Mouse (Mus musculus): ENCODE data around the gene Defb20. TPM values are rescaled to one million over a fixed set of nuclear protein-coding genes. Genes with fewer than 3 reads are reported as not detected.

Gene Defb20
- polyA plus RNA-seq (2012; rRNA removed; ENCODE audit: low replicate concordance) = 1.2 and 3.0 TPM in 2 replicates

DNA sequence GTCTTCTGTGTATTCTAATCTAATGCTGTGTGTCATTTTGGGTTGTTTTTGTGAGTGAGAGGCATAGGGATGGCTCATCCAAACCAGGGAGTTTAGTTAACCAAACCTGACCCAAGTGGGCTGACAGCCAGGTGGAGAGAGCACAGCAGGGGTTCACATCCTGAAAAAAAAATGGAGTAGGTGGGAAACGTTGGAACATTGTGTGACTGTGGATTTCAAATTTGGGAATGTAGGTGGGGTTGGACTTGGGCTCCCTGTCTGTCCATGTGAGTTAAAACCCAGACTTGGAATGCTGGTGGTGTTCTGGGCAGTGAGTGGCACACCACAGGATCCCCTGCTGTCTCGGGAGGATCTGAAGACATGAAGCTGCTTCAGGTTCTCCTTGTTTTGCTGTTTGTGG is at the start of gene Defb20:
Defb20 (plus strand) TSS at position 301 of the 400 bp plus-strand sequence.

DNA sequence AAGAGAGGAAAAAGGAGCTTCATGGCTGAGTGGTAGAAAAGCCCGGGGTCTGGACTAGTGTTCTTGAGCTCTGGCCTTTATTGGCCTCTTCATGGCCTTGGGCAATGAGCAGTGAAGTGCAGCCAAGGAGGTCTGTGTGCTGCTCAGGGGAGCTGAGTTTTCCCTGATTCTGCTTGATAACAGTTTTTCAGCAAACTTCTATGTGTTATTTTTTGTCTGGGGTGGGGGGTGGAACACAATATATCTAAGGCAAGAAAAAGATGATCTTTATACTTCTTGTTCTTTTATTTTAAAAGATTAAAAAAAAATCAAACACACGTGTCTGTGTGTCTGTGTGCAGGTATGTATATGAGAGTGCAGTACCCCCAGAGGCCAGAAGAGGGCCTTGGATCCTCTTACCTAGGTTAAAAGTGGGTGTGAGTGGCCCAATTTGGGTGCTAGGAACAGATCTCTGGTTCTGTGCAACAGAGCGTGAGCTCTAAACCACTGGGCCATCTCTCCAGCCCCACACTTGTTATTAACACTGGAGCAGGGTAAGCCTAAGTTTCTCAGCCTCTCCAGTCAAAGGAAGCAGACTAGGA is 12.2 kb upstream of the Defb20 start, which contains the start of gene Defb23:
Defb23 (minus strand) TSS at position 51 of the 581 bp plus-strand sequence.

DNA sequence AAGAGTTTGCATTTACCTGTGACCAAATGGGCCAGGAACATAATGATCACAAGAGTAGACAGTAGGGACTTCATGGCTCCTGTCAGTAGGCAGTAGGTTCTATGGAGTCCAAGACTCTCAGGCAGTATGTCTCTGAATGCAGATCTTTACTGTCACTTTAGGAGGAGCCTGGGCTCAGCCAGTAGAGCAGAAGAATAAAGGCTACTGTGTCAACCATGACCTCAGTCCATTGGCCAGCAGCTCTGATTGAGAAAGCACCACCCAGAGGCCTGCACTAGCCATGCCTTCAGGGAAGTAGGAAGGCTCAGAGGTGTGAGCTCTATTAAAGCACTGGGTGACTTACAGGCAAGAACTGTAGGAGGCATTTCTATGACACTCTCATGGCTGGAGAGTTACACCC is 13.2 kb downstream of the Defb20 start, which contains the start of gene Defb22:
Defb22 (minus strand) TSS at position 101 of the 400 bp plus-strand sequence.

DNA sequence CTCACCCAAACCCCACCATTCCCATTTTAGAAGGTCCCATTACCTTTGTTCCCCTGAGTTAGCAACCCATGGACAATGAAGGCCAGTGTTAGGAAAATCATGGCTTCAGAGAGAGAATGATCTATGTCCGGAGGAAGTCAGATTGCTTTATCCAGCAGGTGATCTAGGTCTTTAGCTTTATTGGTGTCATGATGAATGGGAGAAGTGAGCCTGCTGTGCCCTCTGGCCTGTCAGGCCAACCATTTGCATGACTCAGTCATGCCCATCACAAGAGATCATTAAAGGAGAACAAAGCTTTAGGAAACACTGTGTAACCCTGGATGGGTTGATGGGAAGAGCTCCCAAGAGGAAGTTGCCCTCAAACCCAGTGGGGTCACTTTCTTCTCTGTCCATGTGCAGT is 34.7 kb downstream of the Defb20 start, which contains the start of gene Defb26:
Defb26 (minus strand) TSS at position 101 of the 400 bp plus-strand sequence.

DNA sequence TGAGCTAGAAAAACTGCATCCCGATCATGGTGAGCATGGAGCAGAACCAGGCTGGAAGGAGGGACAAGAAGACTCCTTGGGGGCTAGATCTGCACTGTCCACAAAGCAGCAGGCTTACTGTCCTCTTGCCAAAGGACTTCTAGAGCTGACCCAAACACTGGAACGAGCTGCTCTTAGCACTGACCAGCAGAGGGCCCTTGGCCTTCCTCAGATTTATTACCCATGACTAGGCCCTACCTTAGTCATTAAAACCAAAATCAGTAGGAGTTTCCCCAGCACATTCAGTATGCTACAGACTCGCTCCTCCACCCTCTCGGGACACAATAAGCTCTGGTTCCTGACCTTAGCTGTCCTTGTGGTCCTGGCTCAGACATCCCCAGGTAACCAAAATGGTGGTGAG is 41.1 kb downstream of the Defb20 start, which contains the start of gene Defb28:
Defb28 (plus strand) TSS at position 275 of the 400 bp plus-strand sequence.

Other genes starting within 250 kb of the Defb20 start
- 103 and 134 TPM in 2 replicates for gene Tbc1d20, start 183.2 kb upstream of the Defb20 start, polyA plus RNA-seq (2012; rRNA removed; ENCODE audit: low replicate concordance)
- 203 and 297 TPM in 2 replicates for gene Rbck1, start 144.4 kb upstream of the Defb20 start, polyA plus RNA-seq (2012; rRNA removed; ENCODE audit: low replicate concordance)
- 2.8 and 9.4 TPM in 2 replicates for gene Trib3, start 133.0 kb upstream of the Defb20 start, polyA plus RNA-seq (2012; rRNA removed; ENCODE audit: low replicate concordance)
- not detected in 2 replicates for gene Nrsn2, start 100.4 kb upstream of the Defb20 start, polyA plus RNA-seq (2012; rRNA removed; ENCODE audit: low replicate concordance)
- 2.9 and 26.5 TPM in 2 replicates for gene Sox12, start 79.0 kb upstream of the Defb20 start, polyA plus RNA-seq (2012; rRNA removed; ENCODE audit: low replicate concordance)
- gene Zcchc3, start 62.0 kb upstream of the Defb20 start, polyA plus RNA-seq (2012; rRNA removed; ENCODE audit: low replicate concordance) = 2.1 and 12.6 TPM in 2 replicates
- 0.32 TPM in 1 of 2 replicates, not detected in the other for gene 6820408C15Rik, start 61.5 kb upstream of the Defb20 start, polyA plus RNA-seq (2012; rRNA removed; ENCODE audit: low replicate concordance)
- 0.23 TPM in 1 of 2 replicates, not detected in the other for gene Defb23, start 12.4 kb upstream of the Defb20 start, polyA plus RNA-seq (2012; rRNA removed; ENCODE audit: low replicate concordance)
- gene Defb22, start 13.1 kb downstream of the Defb20 start, polyA plus RNA-seq (2012; rRNA removed; ENCODE audit: low replicate concordance) = 0.71 TPM in 1 of 2 replicates, not detected in the other
- 0.27 TPM in 1 of 2 replicates, not detected in the other for gene Defb26, start 34.6 kb downstream of the Defb20 start, polyA plus RNA-seq (2012; rRNA removed; ENCODE audit: low replicate concordance)
- gene Defb28, start 41.2 kb downstream of the Defb20 start, polyA plus RNA-seq (2012; rRNA removed; ENCODE audit: low replicate concordance) = 1.2 TPM in 1 of 2 replicates, not detected in the other
- not detected in 2 replicates for gene Defb29, start 63.0 kb downstream of the Defb20 start, polyA plus RNA-seq (2012; rRNA removed; ENCODE audit: low replicate concordance)
- not detected in 2 replicates for gene Gm17416, start 92.3 kb downstream of the Defb20 start, polyA plus RNA-seq (2012; rRNA removed; ENCODE audit: low replicate concordance)
- gene Defb21, start 95.7 kb downstream of the Defb20 start, polyA plus RNA-seq (2012; rRNA removed; ENCODE audit: low replicate concordance) = 0.46 TPM in 1 of 2 replicates, not detected in the other
- gene Defb19, start 103.2 kb downstream of the Defb20 start, polyA plus RNA-seq (2012; rRNA removed; ENCODE audit: low replicate concordance) = not detected in 2 replicates
- gene Defb45, start 122.3 kb downstream of the Defb20 start, polyA plus RNA-seq (2012; rRNA removed; ENCODE audit: low replicate concordance) = not detected in 2 replicates
- not detected in 2 replicates for gene Defb36, start 127.3 kb downstream of the Defb20 start, polyA plus RNA-seq (2012; rRNA removed; ENCODE audit: low replicate concordance)
- 5.3 TPM in 1 of 2 replicates, not detected in the other for gene Defb25, start 146.0 kb downstream of the Defb20 start, polyA plus RNA-seq (2012; rRNA removed; ENCODE audit: low replicate concordance)
- 13.6 and 24.9 TPM in 2 replicates for gene Rem1, start 149.9 kb downstream of the Defb20 start, polyA plus RNA-seq (2012; rRNA removed; ENCODE audit: low replicate concordance)
- 138 and 143 TPM in 2 replicates for gene H13, start 192.4 kb downstream of the Defb20 start, polyA plus RNA-seq (2012; rRNA removed; ENCODE audit: low replicate concordance)
- 7.2 and 10.9 TPM in 2 replicates for gene Mcts2, start 210.0 kb downstream of the Defb20 start, polyA plus RNA-seq (2012; rRNA removed; ENCODE audit: low replicate concordance)